Mouse (Mus musculus): ENCODE data around the gene Flt1.
A peak's percentile ranks its signal among the peaks of the same experiment; 100 is the strongest.
"Not testable (repeated sequence)": the region's sequence is repeated elsewhere in the genome, so short reads cannot be mapped to it uniquely, and the experiment has no call there.

The Flt1 gene

GRCm38 (mm10) chr5:147659909-147660308 is 65.9 kb downstream of the Flt1 start:
- DNase-seq, result peak; percentile 91

GRCm38 (mm10) chr5:147657882-147658855 is 67.6 kb downstream of the Flt1 start:
- peak; percentile 99 for DNase-seq

- DNase-seq, result peak; percentile 67
These were observed 70.0 kb downstream of the Flt1 start for GRCm38 (mm10) chr5:147655761-147656160.

GRCm38 (mm10) chr5:147651233-147651632 is 74.6 kb downstream of the Flt1 start:
- peak; percentile 93 for DNase-seq

GRCm38 (mm10) chr5:147646351-147646929 is 79.4 kb downstream of the Flt1 start:
- DNase-seq, result peak; percentile 97

GRCm38 (mm10) chr5:147645001-147645645 is 80.7 kb downstream of the Flt1 start:
- DNase-seq, result peak; percentile 98

- peak; percentile 93 for DNase-seq
These were observed 84.4 kb downstream of the Flt1 start for GRCm38 (mm10) chr5:147641452-147641851.

GRCm38 (mm10) chr5:147639940-147640339 is 85.9 kb downstream of the Flt1 start:
- DNase-seq, result no peak

GRCm38 (mm10) chr5:147636676-147637075 is 89.1 kb downstream of the Flt1 start:
- DNase-seq, result no peak

GRCm38 (mm10) chr5:147635883-147636282 is 89.9 kb downstream of the Flt1 start:
- DNase-seq, result no peak

- no peak for DNase-seq
These were observed 91.8 kb downstream of the Flt1 start for GRCm38 (mm10) chr5:147634016-147634415.

GRCm38 (mm10) chr5:147632716-147633115 is 93.1 kb downstream of the Flt1 start:
- DNase-seq, result no peak

- DNase-seq, result peak; percentile 95
These were observed 95.2 kb downstream of the Flt1 start for GRCm38 (mm10) chr5:147630426-147631290.

- no peak for DNase-seq
These were observed 98.9 kb downstream of the Flt1 start for GRCm38 (mm10) chr5:147626944-147627343.

- no peak for DNase-seq
These were observed 102.1 kb downstream of the Flt1 start for GRCm38 (mm10) chr5:147623747-147624146.

- DNase-seq, result no peak
These were observed 105.6 kb downstream of the Flt1 start for GRCm38 (mm10) chr5:147620178-147620577.

- peak; percentile 96 for DNase-seq
These were observed 107.6 kb downstream of the Flt1 start for GRCm38 (mm10) chr5:147618243-147618642.

- no peak for DNase-seq
These were observed 109.4 kb downstream of the Flt1 start for GRCm38 (mm10) chr5:147616450-147616849.

GRCm38 (mm10) chr5:147614659-147615058 is 111.2 kb downstream of the Flt1 start:
- DNase-seq, result peak; percentile 92

- not testable (repeated sequence) for DNase-seq
These were observed 114.5 kb downstream of the Flt1 start for GRCm38 (mm10) chr5:147611348-147611747.

- no peak for DNase-seq
These were observed 118.4 kb downstream of the Flt1 start for GRCm38 (mm10) chr5:147607256-147607975.

GRCm38 (mm10) chr5:147606751-147607150 is 119.1 kb downstream of the Flt1 start:
- no peak for DNase-seq
